8 mouse cellular contexts compared by ENCODE assay signal in genomic region chr19:4615151-4616093, GRCm38 (mm10). TPM values are rescaled to one million over a fixed set of nuclear protein-coding genes. Genes with fewer than 3 reads are reported as not detected.
DNase-seq lines count a peak whose midpoint lies in the region; ATAC-seq and TF ChIP-seq lines count a peak whose summit lies in the region.

Lrfn4 (minus strand) TSS chr19:4615667.

- under 1% methylated on average over 57 of the region's 87 CpGs for WGBS in forebrain, embryonic 13.5 days
- under 1% methylated on average over 71 of the region's 87 CpGs for WGBS in heart, postnatal 0 days
- under 1% methylated on average over 85 of the region's 87 CpGs for WGBS in liver, embryonic 14.5 days (ENCODE audit: insufficient replicate concordance)
- WGBS in neural tube, embryonic 13.5 days: under 1% methylated on average over 78 of the region's 87 CpGs

- DNase-seq in heart, postnatal 0 days (ENCODE audit: low spot score): peak; percentile 90
- peak; percentile 77 to 81 for DNase-seq in kidney, postnatal 36 days
- DNase-seq in liver, embryonic 14.5 days (ENCODE audit: low read depth in 3 of 3, low spot score in 3 of 3): peak; percentile 63 to 68 (median 66)
- DNase-seq in thymus, adult 18-20 months: peak; percentile 41 to 58

- peak within 1 kb of the TSS; percentile 89 for H3K4me3 ChIP-seq in E14TG2a.4 (replicated peaks; ENCODE audit: low read length)
- peak within 1 kb of the TSS; percentile 87 for H3K4me3 ChIP-seq in forebrain, embryonic 13.5 days
- H3K4me3 ChIP-seq in heart, postnatal 0 days (ENCODE audit: low read depth, low read length): peak within 1 kb of the TSS; percentile 70
- peak within 1 kb of the TSS; percentile 51 to 61 for H3K4me3 ChIP-seq in liver, embryonic 14.5 days (ENCODE audit: insufficient read depth in 1 of 2, low read depth in 2 of 2, low read length in 2 of 2)
- peak within 1 kb of the TSS; percentile 93 for H3K4me3 ChIP-seq in neural tube, embryonic 13.5 days

- peak; percentile 65 for ATAC-seq in cerebellum, adult (ENCODE audit: insufficient number of reproducible peaks, low FRiP score, low TSS enrichment)
- ATAC-seq in forebrain, embryonic 13.5 days: peak; percentile 96
- peak; percentile 94 for ATAC-seq in heart, postnatal 0 days (ENCODE audit: insufficient read depth, low read depth)
- ATAC-seq in liver, embryonic 14.5 days (ENCODE audit: insufficient read depth): peak; percentile 87
- ATAC-seq in neural tube, embryonic 13.5 days (ENCODE audit: low read depth): peak; percentile 94

- TF ChIP-seq EP300 in heart, postnatal 0 days (IDR thresholded peaks at IDR 0.05; ENCODE audit: low read depth): no peak
- TF ChIP-seq EP300 in liver, embryonic 14.5 days (IDR thresholded peaks at IDR 0.05; ENCODE audit: low read depth): no peak

- no peaks in the 10 kb centered on the region for H3K9me3 ChIP-seq in E14TG2a.4 (ENCODE audit: low read length)
- no peaks in the 10 kb centered on the region for H3K9me3 ChIP-seq in forebrain, embryonic 13.5 days (replicated peaks)
- H3K9me3 ChIP-seq in heart, postnatal 0 days (replicated peaks; ENCODE audit: control insufficient read depth, low read length): no peaks in the 10 kb centered on the region
- no peaks in the 10 kb centered on the region for H3K9me3 ChIP-seq in liver, embryonic 14.5 days (ENCODE audit: control insufficient read depth, low read length)
- H3K9me3 ChIP-seq in neural tube, embryonic 13.5 days: no peaks in the 10 kb centered on the region

- peaks cover 49% of the 10 kb centered on the region for H3K36me3 ChIP-seq in E14TG2a.4 (ENCODE audit: insufficient read depth, low read length)
- peaks cover 38% of the 10 kb centered on the region for H3K36me3 ChIP-seq in forebrain, embryonic 13.5 days (ENCODE audit: poor library complexity, severe bottlenecking)
- H3K36me3 ChIP-seq in heart, postnatal 0 days (replicated peaks; ENCODE audit: control insufficient read depth, insufficient read depth, low read length): peaks cover 13% of the 10 kb centered on the region
- no peaks in the 10 kb centered on the region for H3K36me3 ChIP-seq in liver, embryonic 14.5 days (replicated peaks; ENCODE audit: control insufficient read depth, insufficient read depth, low read depth)
- peaks cover 39% of the 10 kb centered on the region for H3K36me3 ChIP-seq in neural tube, embryonic 13.5 days

- peak within 1 kb of the TSS; percentile 97 for H3K9ac ChIP-seq in forebrain, embryonic 13.5 days
- H3K9ac ChIP-seq in heart, postnatal 0 days (replicated peaks; ENCODE audit: low read depth, low read length): peak within 1 kb of the TSS; percentile 79
- peak within 1 kb of the TSS; percentile 62 for H3K9ac ChIP-seq in liver, embryonic 14.5 days (replicated peaks)
- peak within 1 kb of the TSS; percentile 99 for H3K9ac ChIP-seq in neural tube, embryonic 13.5 days

- peaks cover 38% of the 10 kb centered on the region for H3K27me3 ChIP-seq in E14TG2a.4 (ENCODE audit: insufficient read depth, low read length)
- H3K27me3 ChIP-seq in forebrain, embryonic 13.5 days: 0 out of 2 replicates have a peak, but pooled peaks cover 7% of the 10 kb centered on the region
- no peaks in the 10 kb centered on the region for H3K27me3 ChIP-seq in heart, postnatal 0 days (ENCODE audit: control insufficient read depth, insufficient read depth, low read length)
- peaks cover 5% of the 10 kb centered on the region for H3K27me3 ChIP-seq in liver, embryonic 14.5 days (ENCODE audit: control insufficient read depth, insufficient read depth, low read length)
- no peaks in the 10 kb centered on the region for H3K27me3 ChIP-seq in neural tube, embryonic 13.5 days

- no peak for TF ChIP-seq CTCF in E14TG2a.4 (conservative IDR thresholded peaks at IDR 0.05; ENCODE audit: low read length)
- no peak for TF ChIP-seq CTCF in heart, postnatal 0 days (IDR thresholded peaks at IDR 0.05; ENCODE audit: low read depth)
- no peak for TF ChIP-seq CTCF in liver, embryonic 14.5 days (IDR thresholded peaks at IDR 0.05; ENCODE audit: low read depth)

- peak within 1 kb of the TSS; percentile 83 for H3K4me2 ChIP-seq in forebrain, embryonic 13.5 days
- H3K4me2 ChIP-seq in heart, postnatal 0 days (ENCODE audit: low read depth, low read length): peak within 1 kb of the TSS; percentile 93
- peak within 1 kb of the TSS; percentile 94 for H3K4me2 ChIP-seq in liver, embryonic 14.5 days (ENCODE audit: low read depth)
- H3K4me2 ChIP-seq in neural tube, embryonic 13.5 days: peak within 1 kb of the TSS; percentile 93

- peak within 1 kb of the TSS; percentile 93 for H3K27ac ChIP-seq in forebrain, embryonic 13.5 days
- peak within 1 kb of the TSS; percentile 50 for H3K27ac ChIP-seq in heart, postnatal 0 days (ENCODE audit: low read depth)
- H3K27ac ChIP-seq in liver, embryonic 14.5 days: no peak within 1 kb of the TSS
- peak within 1 kb of the TSS; percentile 95 for H3K27ac ChIP-seq in neural tube, embryonic 13.5 days (replicated peaks)

- peaks cover 67% of the 10 kb centered on the region for H3K4me1 ChIP-seq in E14TG2a.4 (replicated peaks; ENCODE audit: low read depth, low read length)
- peaks cover 43% of the 10 kb centered on the region for H3K4me1 ChIP-seq in forebrain, embryonic 13.5 days
- H3K4me1 ChIP-seq in heart, postnatal 0 days (ENCODE audit: control insufficient read depth, insufficient read depth): peaks cover 6% of the 10 kb centered on the region; the same call in 1 of the 2 replicates
- H3K4me1 ChIP-seq in liver, embryonic 14.5 days (replicated peaks; ENCODE audit: control insufficient read depth in 2 of 2, insufficient read depth in 2 of 2, low read length in 1 of 2): peaks cover 4 to 9% of the 10 kb centered on the region in 2 experiments; a peak in 3 of 4 replicates
- peaks cover 45% of the 10 kb centered on the region for H3K4me1 ChIP-seq in neural tube, embryonic 13.5 days (replicated peaks)

RNA-seq across cellular contexts. Expression of gene Lrfn4, which starts in this region (rescaled TPM):
- 7.5 and 7.9 TPM in 2 replicates for polyA plus RNA-seq in forebrain, embryonic 13.5 days (2015; fragmentation: Nextera tagmentation; extraction: Ambion mirVana)
- 32.2 and 45.8 TPM in 2 replicates for total RNA-seq in heart, postnatal 0 days (2014; rRNA removed; ENCODE audit: low replicate concordance)
- 1.7 and 1.9 TPM in 2 replicates for polyA plus RNA-seq in heart, postnatal 0 days (2015; fragmentation: Nextera tagmentation; extraction: Ambion mirVana)
- 2.1 and 2.6 TPM in 2 replicates for polyA plus RNA-seq in liver, embryonic 14.5 days (2012; rRNA removed)
- 0.42 and 0.64 TPM in 2 replicates for polyA plus RNA-seq in liver, embryonic 14.5 days (2014; fragmentation: Nextera tagmentation; extraction: Ambion mirVana)
- polyA plus RNA-seq in neural tube, embryonic 13.5 days (2015; fragmentation: Nextera tagmentation; extraction: Ambion mirVana): 10.5 and 10.9 TPM in 2 replicates
